Mouse (Mus musculus): ENCODE data around the gene Rhbdd3. TPM values are rescaled to one million over a fixed set of nuclear protein-coding genes. Genes with fewer than 3 reads are reported as not detected.

The Rhbdd3 gene
- total and polyA plus RNA-seq, 3 experiments = 35.9 to 55.7 TPM; not detected in 1

DNA sequence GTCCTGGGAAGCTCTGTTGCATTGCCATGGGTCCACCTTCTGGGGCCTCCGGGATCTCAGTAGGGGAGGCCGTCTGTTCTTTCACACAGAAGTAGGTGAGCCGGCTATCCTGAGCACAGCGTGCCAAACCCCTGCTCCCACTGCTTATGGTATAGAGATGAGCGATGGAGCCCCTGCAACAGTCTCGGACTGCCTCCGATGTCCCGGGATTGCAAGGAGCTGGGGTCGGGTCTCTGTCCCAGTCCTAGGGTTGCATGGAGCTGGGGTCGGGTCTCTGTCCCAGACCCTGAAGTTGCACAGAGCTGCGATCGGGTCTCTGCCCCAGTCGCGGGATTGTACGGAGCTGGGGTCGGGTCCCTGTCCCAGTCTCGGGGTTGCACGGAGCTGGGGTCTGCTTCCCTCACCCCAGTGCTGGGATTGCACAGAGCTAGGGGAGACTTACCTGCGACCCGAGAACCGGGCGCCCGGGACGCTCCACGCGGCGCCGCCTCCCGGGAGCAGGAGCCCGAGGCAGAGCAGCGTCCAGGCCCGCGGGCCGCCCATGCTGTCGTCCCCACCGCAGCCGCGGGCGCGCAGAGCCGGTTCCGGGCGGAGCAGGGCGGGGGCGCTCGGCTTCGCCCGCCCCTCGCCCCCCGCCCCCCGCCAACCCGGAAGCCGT is 53.1 kb downstream of the Rhbdd3 start, which contains the start of gene Emid1:
Gene Emid1 (minus strand): TSS at position 578 of the 658 bp plus-strand sequence.
- DNase-seq (ENCODE audit: low read depth, low spot score) = no peak
- H3K79me2 ChIP-seq (ENCODE audit: control insufficient read depth, insufficient read depth, low read length, poor library complexity) = no peaks in the 10 kb centered on the region
- H3K9ac ChIP-seq (ENCODE audit: control insufficient read depth, low read depth, low read length, poor library complexity, severe bottlenecking) = no peak within 1 kb of the TSS
- no peaks in the 10 kb centered on the region for H3K9me3 ChIP-seq (replicated peaks; ENCODE audit: insufficient read depth, low read length)
- no peak within 1 kb of the TSS for H3K4me3 ChIP-seq (ENCODE audit: control insufficient read depth in 1 of 2, insufficient read depth in 1 of 2, low read depth in 2 of 2, low read length in 2 of 2)
- H3K27ac ChIP-seq (ENCODE audit: control insufficient read depth, low read depth, low read length) = no peak within 1 kb of the TSS
- H3K27me3 ChIP-seq (ENCODE audit: control insufficient read depth in 1 of 2, insufficient read depth in 2 of 2, low read length in 2 of 2) = no peaks in the 10 kb centered on the region; a peak in 2 of 4 replicates
- no peak for TF ChIP-seq CHD1 (IDR thresholded peaks at IDR 0.05; ENCODE audit: low read depth, low read length)
- TF ChIP-seq NELFE (IDR thresholded peaks at IDR 0.05; ENCODE audit: low read depth, low read length) = no peak
- H3K36me3 ChIP-seq (ENCODE audit: control insufficient read depth in 1 of 2, insufficient read depth in 2 of 2, low read length in 2 of 2) = peaks cover 0 to 11% of the 10 kb centered on the region in 2 experiments; a peak in 2 of 4 replicates
- H3K4me1 ChIP-seq (ENCODE audit: control insufficient read depth in 1 of 2, insufficient read depth in 2 of 2, low read length in 2 of 2) = peaks cover 15 to 24% of the 10 kb centered on the region in 2 experiments; a peak in 3 of 4 replicates

DNA sequence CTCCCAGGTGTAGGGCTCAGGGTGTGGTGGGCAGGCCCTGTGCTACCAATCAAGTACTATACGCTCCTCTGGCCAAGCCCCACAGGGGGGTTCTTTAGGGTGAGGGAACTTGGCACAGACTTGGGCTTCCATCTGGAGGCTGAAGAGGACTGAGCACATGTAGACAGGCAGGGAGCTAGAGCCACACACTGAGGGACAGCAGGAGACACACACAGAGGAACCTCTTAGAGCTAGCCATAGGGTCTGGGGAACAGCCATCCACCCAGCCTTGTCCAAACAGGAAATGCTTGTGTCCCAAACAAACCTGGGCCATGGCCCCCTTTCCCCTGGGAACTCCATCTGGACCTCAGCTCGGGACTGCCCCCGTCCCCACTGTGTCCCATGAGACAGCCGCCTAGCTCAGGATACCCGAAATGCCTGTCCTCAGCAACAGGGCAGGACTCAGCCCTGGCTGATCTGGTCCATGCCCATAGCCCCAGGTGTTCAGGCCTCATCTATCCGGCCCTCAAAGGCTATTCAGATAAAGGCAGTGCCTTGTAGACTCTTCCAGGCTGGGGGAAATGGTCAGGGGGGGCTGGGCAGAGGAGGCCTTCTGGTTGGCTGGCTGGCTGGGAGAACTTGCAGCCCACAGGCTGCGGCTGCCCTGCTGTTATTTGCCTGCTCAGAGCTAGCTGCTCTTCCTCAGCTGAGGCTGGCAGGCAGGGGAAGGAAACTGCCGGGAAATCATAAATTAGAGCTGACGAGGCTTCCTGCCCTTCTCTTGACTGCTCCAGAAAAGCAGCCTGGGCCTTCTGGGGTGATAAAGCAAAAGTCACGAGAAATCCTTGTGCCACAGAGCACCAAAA is 56.5 kb downstream of the Rhbdd3 start:
- H3K36me3 ChIP-seq (ENCODE audit: control insufficient read depth in 1 of 2, insufficient read depth in 2 of 2, low read length in 2 of 2) = no peaks in the 10 kb centered on the region
- H3K9ac ChIP-seq (ENCODE audit: control insufficient read depth, low read depth, low read length, poor library complexity, severe bottlenecking) = no peak overlapping the region
- peaks cover 2 to 7% of the 10 kb centered on the region in 2 experiments; a peak in 2 of 4 replicates for H3K4me1 ChIP-seq (ENCODE audit: control insufficient read depth in 1 of 2, insufficient read depth in 2 of 2, low read length in 2 of 2)
- TF ChIP-seq TAL1 (IDR thresholded peaks at IDR 0.05; ENCODE audit: low read length) = no peak
- no peak for TF ChIP-seq CHD1 (IDR thresholded peaks at IDR 0.05; ENCODE audit: low read depth, low read length)
- TF ChIP-seq HCFC1 (IDR thresholded peaks at IDR 0.05; ENCODE audit: low read depth, low read length) = no peak
- no peak for TF ChIP-seq TCF12 (IDR thresholded peaks at IDR 0.05; ENCODE audit: low read depth, low read length)
- no peak for TF ChIP-seq ETS1 (IDR thresholded peaks at IDR 0.05; ENCODE audit: low read depth, low read length)
- TF ChIP-seq MXI1 (IDR thresholded peaks at IDR 0.05; ENCODE audit: low read depth, low read length) = no peak
- TF ChIP-seq ZNF384 (IDR thresholded peaks at IDR 0.05; ENCODE audit: low read depth, low read length) = no peak
- no peak overlapping the region for H3K27ac ChIP-seq (ENCODE audit: control insufficient read depth, low read depth, low read length)
- no peak overlapping the region for H3K4me3 ChIP-seq (ENCODE audit: control insufficient read depth in 1 of 2, insufficient read depth in 1 of 2, low read depth in 2 of 2, low read length in 2 of 2)
- no peaks in the 10 kb centered on the region for H3K9me3 ChIP-seq (replicated peaks; ENCODE audit: insufficient read depth, low read length)
- no peak for DNase-seq (ENCODE audit: low read depth, low spot score)
- no peaks in the 10 kb centered on the region; a peak in 2 of 4 replicates for H3K27me3 ChIP-seq (ENCODE audit: control insufficient read depth in 1 of 2, insufficient read depth in 2 of 2, low read length in 2 of 2)
- H3K79me2 ChIP-seq (ENCODE audit: control insufficient read depth, insufficient read depth, low read length, poor library complexity) = no peaks in the 10 kb centered on the region

Other genes starting within 250 kb of the Rhbdd3 start
- 70.3 and 73.6 TPM in 2 replicates for gene Nf2, start 249.4 kb upstream of the Rhbdd3 start, total RNA-seq (2012; rRNA removed)
- gene Nf2, start 249.4 kb upstream of the Rhbdd3 start, polyA plus RNA-seq (2012; ENCODE audit: insufficient read depth in 1 of 2, insufficient read length in 2 of 2, low read depth in 1 of 2, low replicate concordance in 2 of 2, missing spikeins in 1 of 2) = 100 to 1,000 TPM in 1 of 2 experiments, 10 to 100 TPM in 1; 95.6 to 246 TPM
- gene Nipsnap1, start 225.0 kb upstream of the Rhbdd3 start, total RNA-seq (2012; rRNA removed) = 13.7 and 14.9 TPM in 2 replicates
- 10 to 100 TPM in 1 of 2 experiments, not detected in 1; 22.9 TPM for gene Nipsnap1, start 225.0 kb upstream of the Rhbdd3 start, polyA plus RNA-seq (2012; ENCODE audit: insufficient read depth in 1 of 2, insufficient read length in 2 of 2, low read depth in 1 of 2, low replicate concordance in 2 of 2, missing spikeins in 1 of 2)
- 75.3 and 80.4 TPM in 2 replicates for gene Thoc5, start 203.6 kb upstream of the Rhbdd3 start, total RNA-seq (2012; rRNA removed)
- gene Thoc5, start 203.6 kb upstream of the Rhbdd3 start, polyA plus RNA-seq (2012; ENCODE audit: insufficient read depth in 1 of 2, insufficient read length in 2 of 2, low read depth in 1 of 2, low replicate concordance in 2 of 2, missing spikeins in 1 of 2) = 10 to 100 TPM; 69.1 to 72.0 TPM
- not detected in 2 replicates for gene Nefh, start 150.9 kb upstream of the Rhbdd3 start, total RNA-seq (2012; rRNA removed)
- under 1 TPM in 1 of 2 experiments, not detected in 1; 0.03 TPM for gene Nefh, start 150.9 kb upstream of the Rhbdd3 start, polyA plus RNA-seq (2012; ENCODE audit: insufficient read depth in 1 of 2, insufficient read length in 2 of 2, low read depth in 1 of 2, low replicate concordance in 2 of 2, missing spikeins in 1 of 2)
- 55.1 and 60.1 TPM in 2 replicates for gene Ap1b1, start 112.1 kb upstream of the Rhbdd3 start, total RNA-seq (2012; rRNA removed)
- 10 to 100 TPM in 1 of 2 experiments, not detected in 1; 79.3 TPM for gene Ap1b1, start 112.1 kb upstream of the Rhbdd3 start, polyA plus RNA-seq (2012; ENCODE audit: insufficient read depth in 1 of 2, insufficient read length in 2 of 2, low read depth in 1 of 2, low replicate concordance in 2 of 2, missing spikeins in 1 of 2)
- gene Rasl10a, start 40.8 kb upstream of the Rhbdd3 start, total RNA-seq (2012; rRNA removed) = 0.23 TPM in 1 of 2 replicates, not detected in the other
- gene Rasl10a, start 40.8 kb upstream of the Rhbdd3 start, polyA plus RNA-seq (2012; ENCODE audit: insufficient read depth in 1 of 2, insufficient read length in 2 of 2, low read depth in 1 of 2, low replicate concordance in 2 of 2, missing spikeins in 1 of 2) = 1 to 10 TPM in 1 of 2 experiments, not detected in 1; 1.3 TPM
- gene Gas2l1, start 33.6 kb upstream of the Rhbdd3 start, total RNA-seq (2012; rRNA removed) = 41.1 and 43.9 TPM in 2 replicates
- gene Gas2l1, start 33.6 kb upstream of the Rhbdd3 start, polyA plus RNA-seq (2012; ENCODE audit: insufficient read depth in 1 of 2, insufficient read length in 2 of 2, low read depth in 1 of 2, low replicate concordance in 2 of 2, missing spikeins in 1 of 2) = 10 to 100 TPM in 1 of 2 experiments, not detected in 1; 89.0 TPM
- gene Ewsr1, start 340 bp downstream of the Rhbdd3 start, total RNA-seq (2012; rRNA removed) = 435 and 452 TPM in 2 replicates
- gene Ewsr1, start 340 bp downstream of the Rhbdd3 start, polyA plus RNA-seq (2012; ENCODE audit: insufficient read depth in 1 of 2, insufficient read length in 2 of 2, low read depth in 1 of 2, low replicate concordance in 2 of 2, missing spikeins in 1 of 2) = 1,000 to 10,000 TPM in 1 of 2 experiments, 100 to 1,000 TPM in 1; 570 to 1,336 TPM
- 0.15 TPM in 1 of 2 replicates, not detected in the other for gene Emid1, start 53.3 kb downstream of the Rhbdd3 start, total RNA-seq (2012; rRNA removed)
- under 1 TPM in 1 of 2 experiments, not detected in 1; 0.10 TPM for gene Emid1, start 53.3 kb downstream of the Rhbdd3 start, polyA plus RNA-seq (2012; ENCODE audit: insufficient read depth in 1 of 2, insufficient read length in 2 of 2, low read depth in 1 of 2, low replicate concordance in 2 of 2, missing spikeins in 1 of 2)
- 1.2 and 1.3 TPM in 2 replicates for gene Kremen1, start 162.6 kb downstream of the Rhbdd3 start, total RNA-seq (2012; rRNA removed)
- 1 to 10 TPM in 1 of 2 experiments, not detected in 1; 4.1 TPM for gene Kremen1, start 162.6 kb downstream of the Rhbdd3 start, polyA plus RNA-seq (2012; ENCODE audit: insufficient read depth in 1 of 2, insufficient read length in 2 of 2, low read depth in 1 of 2, low replicate concordance in 2 of 2, missing spikeins in 1 of 2)